Mouse (Mus musculus) heart, embryonic 14.5 days (tissue): ENCODE data around the gene Serpine1. TPM values are rescaled to one million over a fixed set of nuclear protein-coding genes. Genes with fewer than 3 reads are reported as not detected.

Experiments
- ATAC-seq: fragments of 200-750 bp; cut with Nextera tagmentation; 2 replicates; pipeline ENCODE4 v1.8.0; 2017; ENCODE audit warnings: low read depth, moderate TSS enrichment; ENCODE audit not compliant: insufficient number of reproducible peaks, insufficient read depth, low FRiP score
- H3K27ac ChIP-seq, 2 experiments: fragments of 200-500 bp in 1 of 2; fragments of 300-500 bp in 1 of 2; sonication (generic) in 1 of 2; replicated peaks in 1 of 2; 2 replicates each; pipeline ENCODE4 v1.5.1; 2012 to 2014; ENCODE audit warnings: low read depth in 2 of 2, low read length in 2 of 2, control low read depth in 1 of 2, mild to moderate bottlenecking in 1 of 2, mixed read lengths in 1 of 2; ENCODE audit not compliant: control insufficient read depth in 1 of 2, insufficient read depth in 1 of 2
- H3K27me3 ChIP-seq: fragments of 300-500 bp; sonication (generic); 2 replicates; pipeline ENCODE4 v1.6.1; 2014; ENCODE audit warnings: mild to moderate bottlenecking, low read length, control low read depth; ENCODE audit not compliant: control insufficient read depth, insufficient read depth
- H3K36me3 ChIP-seq: fragments of 300-500 bp; sonication (generic); 2 replicates; pipeline ENCODE4 v1.6.1; 2014; ENCODE audit warnings: mild to moderate bottlenecking, control low read depth, low read length, mixed read lengths; ENCODE audit not compliant: control insufficient read depth, insufficient read depth
- H3K4me1 ChIP-seq, 2 experiments: fragments of 200-500 bp in 1 of 2; fragments of 300-500 bp in 1 of 2; sonication (generic) in 1 of 2; 2 replicates each; pipeline ENCODE4 v1.6.1; 2012 to 2014; ENCODE audit warnings: low read length in 2 of 2, control low read depth in 1 of 2, mixed read lengths in 1 of 2; ENCODE audit not compliant: control insufficient read depth in 2 of 2, insufficient read depth in 2 of 2
- H3K4me2 ChIP-seq: fragments of 300-500 bp; sonication (generic); 2 replicates; pipeline ENCODE4 v1.6.1; 2014; ENCODE audit warnings: mild to moderate bottlenecking, low read length
- H3K4me3 ChIP-seq, 2 experiments: fragments of 200-500 bp in 1 of 2; fragments of 300-500 bp in 1 of 2; sonication (generic) in 1 of 2; 2 replicates each; pipeline ENCODE4 v1.5.1; 2012 to 2014; ENCODE audit warnings: low read length in 2 of 2, mild to moderate bottlenecking in 2 of 2, control low read depth in 1 of 2, low read depth in 1 of 2, moderate library complexity in 1 of 2; ENCODE audit not compliant: control insufficient read depth in 1 of 2, insufficient read depth in 1 of 2
- H3K9ac ChIP-seq: fragments of 300-500 bp; sonication (generic); 2 replicates; pipeline ENCODE4 v1.6.1; 2014; ENCODE audit warnings: mild to moderate bottlenecking, low read length
- H3K9me3 ChIP-seq: fragments of 300-500 bp; sonication (generic); 2 replicates; pipeline ENCODE4 v1.6.1; 2016; ENCODE audit warnings: low read length, control low read depth; ENCODE audit not compliant: control insufficient read depth
- WGBS: fragments of 180-500 bp; shearing (Covaris S2); extraction: QIAGEN DNeasy Blood & Tissue Kit; methylation state at CpG from one replicate; pipeline ENCODE4 v1.1.7; 2014; 5-methylcytosine and 5-hydroxymethylcytosine counted together
- polyA plus RNA-seq: library from polyadenylated mRNA; unstranded; fragments of >200 nt; fragmentation: Nextera tagmentation; extraction: Ambion mirVana; gene quantifications from 2 replicates; pipeline ENCODE4 v1.2.1, GENCODE M21; 2014

Serpine1 gene
- polyA plus RNA-seq, 1 experiment from 2014 or later, result 0.93 TPM

DNA sequence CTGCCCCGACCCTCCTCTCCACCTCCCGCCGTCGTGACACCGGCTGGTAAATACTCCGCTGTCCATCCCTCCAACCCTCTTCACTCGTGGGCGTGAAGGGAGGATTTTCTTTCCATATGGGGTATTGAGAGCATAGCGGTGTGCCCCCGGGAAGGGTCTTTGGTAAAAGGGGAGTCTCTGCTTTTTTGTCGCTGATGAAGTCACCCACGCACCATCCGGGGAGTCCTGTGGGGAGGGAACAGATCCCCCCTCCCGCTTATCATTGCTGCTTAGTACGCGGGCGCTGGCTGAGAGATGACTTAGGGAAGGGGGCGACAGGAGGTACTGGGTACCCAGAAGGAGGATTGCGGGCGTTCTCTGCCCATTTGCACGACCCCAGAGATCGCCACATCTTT, 41.7 kb downstream of the Serpine1 start:
- Histone ChIP-seq H3K4me2 (peak overlapping the region; percentile 66), H3K36me3 (peaks cover 6% of the 10 kb centered on the region; the same call in 1 of the 2 replicates), H3K4me1 (peaks cover 18 to 25% of the 10 kb centered on the region in 2 experiments), H3K4me3 (0 out of 4 replicates have a peak overlapping the region, but pooled peaks of 1 of the 2 experiments have one; percentile 50), H3K9me3 (no peaks in the 10 kb centered on the region), H3K27me3 (peaks cover 70% of the 10 kb centered on the region), H3K27ac (no peak overlapping the region), H3K9ac (no peak overlapping the region)
- ATAC-seq, result no peak
- 14% methylated on average over 22 of the region's 22 CpGs for WGBS

- H3K4me2 ChIP-seq, result peak overlapping the region; percentile 66
- 1% methylated on average over 52 of the region's 52 CpGs for WGBS
- peak; percentile 58 for ATAC-seq
- H3K36me3 ChIP-seq, result peaks cover under 1% of the 10 kb centered on the region; the same call in 1 of the 2 replicates
- peaks cover 74% of the 10 kb centered on the region for H3K27me3 ChIP-seq
- H3K27ac ChIP-seq, result no peak overlapping the region
- H3K9ac ChIP-seq, result no peak overlapping the region
- peaks cover 18 to 25% of the 10 kb centered on the region in 2 experiments for H3K4me1 ChIP-seq
- no peaks in the 10 kb centered on the region for H3K9me3 ChIP-seq
- H3K4me3 ChIP-seq, result peak overlapping the region; percentile 29 to 34
Measured at GRCm38 (mm10) chr5:137029643-137030415, 42.2 kb downstream of the Serpine1 start.

DNA sequence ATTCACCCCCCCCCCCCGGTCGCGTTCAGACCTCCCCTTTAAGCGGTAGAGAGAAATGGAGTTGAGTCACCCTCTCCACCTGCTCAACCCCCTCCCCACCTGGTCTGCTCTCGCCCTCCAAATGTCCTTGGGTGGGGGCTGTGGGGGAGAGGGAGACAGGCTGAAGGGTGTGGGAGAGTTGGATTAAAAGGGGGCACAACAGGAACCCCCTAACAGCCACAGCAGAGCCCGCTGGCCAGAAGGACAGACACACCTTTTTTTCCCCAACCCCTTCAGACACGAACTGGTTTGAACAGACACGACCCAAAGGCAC, 42.8 kb downstream of the Serpine1 start:
- Histone ChIP-seq H3K4me1 (peaks cover 18 to 25% of the 10 kb centered on the region in 2 experiments), H3K4me2 (peak overlapping the region; percentile 66), H3K27ac (no peak overlapping the region), H3K9me3 (no peaks in the 10 kb centered on the region), H3K36me3 (no peaks in the 10 kb centered on the region), H3K9ac (no peak overlapping the region), H3K4me3 (peak overlapping the region in 1 of 2 experiments; percentile 34; a peak in 1 of 4 replicates), H3K27me3 (peaks cover 80% of the 10 kb centered on the region)
- 2% methylated on average over 8 of the region's 8 CpGs for WGBS
- no peak for ATAC-seq

- ATAC-seq, result no peak
- WGBS, result 7% methylated on average over 29 of the region's 29 CpGs
- Histone ChIP-seq H3K36me3 (no peaks in the 10 kb centered on the region), H3K27ac (no peak overlapping the region), H3K27me3 (peaks cover 85% of the 10 kb centered on the region), H3K4me2 (no peak overlapping the region), H3K9me3 (no peaks in the 10 kb centered on the region), H3K4me1 (peaks cover 18 to 25% of the 10 kb centered on the region in 2 experiments), H3K4me3 (no peak overlapping the region), H3K9ac (no peak overlapping the region)
Measured at GRCm38 (mm10) chr5:137028561-137029272, 43.4 kb downstream of the Serpine1 start.

DNA sequence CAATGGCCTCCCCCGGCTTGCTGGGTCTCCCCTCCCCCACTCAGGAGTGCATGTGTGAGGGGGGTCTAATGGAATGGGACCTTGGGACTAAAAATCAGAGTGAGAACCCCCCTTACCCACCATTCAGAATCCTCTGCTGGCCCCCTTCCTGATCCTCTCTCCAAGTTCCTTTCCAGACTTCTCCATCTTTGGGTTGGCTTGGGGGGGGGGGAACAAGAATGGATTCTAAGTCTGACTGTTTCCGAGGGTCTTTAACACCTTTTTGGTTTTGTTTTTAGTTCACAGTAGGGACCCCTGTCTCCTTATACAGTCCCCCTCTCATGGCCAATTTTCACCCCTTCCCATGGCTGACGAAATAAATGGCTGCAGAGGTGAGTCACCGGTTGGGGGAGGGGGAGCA, 46.0 kb downstream of the Serpine1 start, which contains the start of gene Vgf:
Gene Vgf, plus strand, starts transcription at position 301 of the 400 bp plus-strand sequence.
- H3K4me2 ChIP-seq, result no peak within 1 kb of the TSS

GRCm38 (mm10) chr5:137025132-137025531, 46.9 kb downstream of the Serpine1 start:
- under 1% methylated on average over 23 of the region's 23 CpGs for WGBS
- Histone ChIP-seq H3K4me2 (no peak overlapping the region), H3K4me3 (no peak overlapping the region), H3K27me3 (peaks cover 64% of the 10 kb centered on the region), H3K9ac (no peak overlapping the region), H3K4me1 (peaks cover 3 to 6% of the 10 kb centered on the region in 2 experiments; a peak in 2 of 4 replicates), H3K9me3 (no peaks in the 10 kb centered on the region), H3K36me3 (no peaks in the 10 kb centered on the region), H3K27ac (no peak overlapping the region)
- no peak for ATAC-seq

More for the DNA sequence above, 46.0 kb downstream of the Serpine1 start, which contains the start of gene Vgf:
- WGBS, result 7% methylated on average over 4 of the region's 4 CpGs
- Histone ChIP-seq H3K4me3 (no peak within 1 kb of the TSS), H3K4me1 (peaks cover 5 to 10% of the 10 kb centered on the region in 2 experiments), H3K27ac (no peak within 1 kb of the TSS), H3K36me3 (no peaks in the 10 kb centered on the region), H3K9me3 (no peaks in the 10 kb centered on the region), H3K27me3 (peaks cover 73% of the 10 kb centered on the region), H3K9ac (no peak within 1 kb of the TSS)
- no peak for ATAC-seq

DNA sequence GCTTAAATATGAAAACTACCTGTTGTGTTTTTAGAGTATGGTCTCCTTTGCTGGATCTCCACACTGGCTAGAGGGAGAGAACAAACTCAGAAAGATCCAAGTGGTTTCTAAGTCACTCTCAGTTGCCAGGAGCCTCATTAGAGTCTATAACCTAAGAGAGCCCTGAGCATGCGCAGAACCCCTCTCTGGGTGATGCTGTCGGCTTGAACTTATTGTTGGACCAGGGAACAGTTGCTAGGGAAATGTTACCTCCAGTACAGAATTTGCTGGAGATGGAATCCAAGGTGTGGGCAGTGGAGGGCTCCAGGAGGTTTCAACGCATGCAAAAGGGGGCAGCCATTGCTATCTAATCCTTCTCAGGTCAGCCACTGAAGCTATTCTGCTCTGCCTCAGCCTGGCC, 47.8 kb downstream of the Serpine1 start:
- Histone ChIP-seq H3K27ac (no peak overlapping the region), H3K27me3 (peaks cover 57% of the 10 kb centered on the region), H3K9me3 (no peaks in the 10 kb centered on the region), H3K4me1 (no peaks in the 10 kb centered on the region; a peak in 2 of 4 replicates), H3K36me3 (no peaks in the 10 kb centered on the region), H3K4me2 (no peak overlapping the region), H3K9ac (no peak overlapping the region), H3K4me3 (no peak overlapping the region)
- 42% methylated on average over 3 of the region's 3 CpGs for WGBS
- ATAC-seq, result no peak
